Mouse (Mus musculus) layer of hippocampus, postnatal 25 days (tissue): ENCODE results near the gene Nhlh2. TPM values are rescaled to one million over a fixed set of nuclear protein-coding genes. Genes with fewer than 3 reads are reported as not detected.
A peak's percentile ranks its signal among the peaks of the same experiment; 100 is the strongest.

Experiments
- DNase-seq, 2 experiments: peaks; one replicate each; pipeline ENCODE4 v3.0.0; 2022; ENCODE audit warnings: mixed read lengths in 2 of 2, low spot score in 1 of 2; ENCODE audit errors: extremely low spot score in 1 of 2
- total RNA-seq, 2 experiments: library from RNA; stranded (reverse); gene quantifications; 2 replicates each; pipeline ENCODE4 v1.2.3; 2021

Nhlh2 gene
- total RNA-seq, result 1 to 10 TPM; 1.7 to 2.1 TPM

GRCm38 (mm10) chr3:102009926-102010381, at the start of gene Nhlh2:
Gene Nhlh2 (plus strand): TSS chr3:102010076.
- no peak for DNase-seq

- DNase-seq, result no peak
Observed at GRCm38 (mm10) chr3:101961146-101961835, 48.6 kb upstream of the Nhlh2 start.

- no peak for DNase-seq
Observed at GRCm38 (mm10) chr3:101963501-101963900, 46.4 kb upstream of the Nhlh2 start.

GRCm38 (mm10) chr3:101964352-101964751, 45.5 kb upstream of the Nhlh2 start:
- no peak for DNase-seq

- DNase-seq, result no peak
Observed at GRCm38 (mm10) chr3:101966825-101967558, 42.9 kb upstream of the Nhlh2 start.

- DNase-seq, result no peak
Observed at GRCm38 (mm10) chr3:101975337-101975736, 34.5 kb upstream of the Nhlh2 start.

- no peak for DNase-seq
Observed at GRCm38 (mm10) chr3:101978299-101978994, 31.4 kb upstream of the Nhlh2 start.

- no peak for DNase-seq
Observed at GRCm38 (mm10) chr3:101983917-101984316, 26.0 kb upstream of the Nhlh2 start.

- no peak for DNase-seq
Observed at GRCm38 (mm10) chr3:101985634-101986033, 24.2 kb upstream of the Nhlh2 start.

- DNase-seq, result no peak
Observed at GRCm38 (mm10) chr3:101990136-101990535, 19.7 kb upstream of the Nhlh2 start.

GRCm38 (mm10) chr3:101990995-101991516, 18.8 kb upstream of the Nhlh2 start:
- no peak for DNase-seq

- no peak for DNase-seq
Observed at GRCm38 (mm10) chr3:101997851-101998250, 12.0 kb upstream of the Nhlh2 start.

GRCm38 (mm10) chr3:102010681-102011317, 923 bp downstream of the Nhlh2 start:
- no peak for DNase-seq

- peak in 1 of 2 experiments; percentile 9 for DNase-seq
Observed at GRCm38 (mm10) chr3:102011318-102012075, 1.6 kb downstream of the Nhlh2 start.

- DNase-seq, result no peak
Observed at GRCm38 (mm10) chr3:102012076-102012610, 2.3 kb downstream of the Nhlh2 start.

GRCm38 (mm10) chr3:102012611-102013211, 2.8 kb downstream of the Nhlh2 start:
- peak; percentile 21 to 29 for DNase-seq

- DNase-seq, result no peak
Observed at GRCm38 (mm10) chr3:102020604-102021003, 10.7 kb downstream of the Nhlh2 start.

- DNase-seq, result no peak
Observed at GRCm38 (mm10) chr3:102022721-102023120, 12.8 kb downstream of the Nhlh2 start.

- no peak for DNase-seq
Observed at GRCm38 (mm10) chr3:102023337-102023736, 13.5 kb downstream of the Nhlh2 start.
